Mouse (Mus musculus) splenic B cell, adult 2 months (primary cell): ENCODE measurements around the gene Tdrd1.
"Not testable (repeated sequence)": the region's sequence is repeated elsewhere in the genome, so short reads cannot be mapped to it uniquely, and the experiment has no call there.

Experiments
- DNase-seq: peaks from one replicate; pipeline ENCODE4 v3.0.0-alpha.2; 2011; ENCODE audit warnings: low read depth, low spot score
- H3K27me3 ChIP-seq: 2 replicates; pipeline ENCODE4 v1.6.1; 2012; ENCODE audit warnings: mild to moderate bottlenecking, low read length, moderate library complexity, mixed read lengths; ENCODE audit not compliant: control insufficient read depth, poor library complexity, insufficient read depth, severe bottlenecking
- H3K36me3 ChIP-seq: 2 replicates; pipeline ENCODE4 v1.6.1; 2012; ENCODE audit warnings: mild to moderate bottlenecking, low read length, moderate library complexity, mixed read lengths; ENCODE audit not compliant: control insufficient read depth, poor library complexity, insufficient read depth, severe bottlenecking

Tdrd1 gene

DNA sequence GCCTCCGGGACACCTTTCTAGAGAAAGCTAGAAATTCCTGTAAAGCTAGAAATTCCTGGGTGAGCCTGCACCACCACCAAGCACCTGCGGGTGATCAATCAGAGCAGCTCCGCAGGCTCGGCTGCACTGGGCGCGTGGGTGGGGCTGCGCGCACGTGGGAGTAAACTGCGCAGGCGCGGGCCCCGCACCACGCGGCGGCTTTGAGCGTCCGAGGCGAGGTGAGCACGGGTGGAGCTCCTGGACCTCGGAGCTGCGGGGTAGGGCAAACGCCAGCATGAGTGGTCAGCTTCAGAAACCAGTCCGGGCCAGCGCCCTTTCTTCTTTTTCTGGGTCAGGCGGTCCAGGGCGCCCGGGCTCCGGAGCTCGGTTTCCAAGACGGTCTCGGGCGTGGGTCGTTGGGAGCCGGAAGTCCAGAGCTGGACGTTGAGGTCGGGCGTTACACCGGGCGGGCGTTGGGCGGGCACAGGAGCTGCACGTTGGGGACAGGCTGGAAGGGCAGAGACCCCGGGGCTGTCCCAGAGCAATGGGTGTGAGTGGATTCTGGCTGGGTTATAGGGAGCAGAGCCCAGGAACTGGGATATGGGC, at the start of gene Tdrd1:
Tdrd1 (plus strand) TSS at position 163 of the 585 bp plus-strand sequence.
- Histone ChIP-seq H3K36me3 (no peaks in the 10 kb centered on the region), H3K27me3 (no peaks in the 10 kb centered on the region)
- peak; percentile 17 for DNase-seq

DNA sequence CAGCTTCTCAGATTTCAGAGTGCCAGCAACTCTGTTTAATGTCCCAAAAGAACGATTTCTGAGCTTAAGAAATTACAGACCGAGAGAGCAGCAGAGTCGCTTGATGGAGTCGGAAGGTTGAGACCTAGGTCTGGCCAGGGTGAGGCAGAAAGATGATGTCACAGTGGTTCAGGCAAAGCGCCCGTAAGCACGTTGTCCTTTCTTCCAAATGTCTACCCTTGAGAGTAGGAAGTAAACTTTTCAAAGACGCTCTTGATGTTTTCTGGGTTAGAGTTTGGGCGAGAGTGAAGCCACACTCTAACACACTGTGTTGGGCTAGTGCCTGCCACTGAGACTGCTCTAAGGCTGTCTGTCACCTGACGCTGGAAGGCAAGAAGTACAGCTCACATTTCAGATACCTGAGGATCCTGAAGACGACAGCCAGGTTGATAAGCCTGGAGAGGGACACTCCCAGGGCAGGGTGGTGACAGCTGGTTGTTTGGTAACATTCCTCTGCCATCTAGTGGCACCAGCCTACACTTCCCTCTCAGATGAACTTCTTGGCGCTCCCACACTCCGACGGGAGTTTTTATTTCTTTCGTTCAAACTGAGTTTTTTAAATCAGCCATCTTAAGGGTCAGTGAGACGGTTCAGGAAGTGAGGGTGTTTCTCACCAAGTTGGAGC, 49.2 kb upstream of the Tdrd1 start:
- no peaks in the 10 kb centered on the region for H3K27me3 ChIP-seq
- DNase-seq, result peak; percentile 72
- H3K36me3 ChIP-seq, result no peaks in the 10 kb centered on the region

DNA sequence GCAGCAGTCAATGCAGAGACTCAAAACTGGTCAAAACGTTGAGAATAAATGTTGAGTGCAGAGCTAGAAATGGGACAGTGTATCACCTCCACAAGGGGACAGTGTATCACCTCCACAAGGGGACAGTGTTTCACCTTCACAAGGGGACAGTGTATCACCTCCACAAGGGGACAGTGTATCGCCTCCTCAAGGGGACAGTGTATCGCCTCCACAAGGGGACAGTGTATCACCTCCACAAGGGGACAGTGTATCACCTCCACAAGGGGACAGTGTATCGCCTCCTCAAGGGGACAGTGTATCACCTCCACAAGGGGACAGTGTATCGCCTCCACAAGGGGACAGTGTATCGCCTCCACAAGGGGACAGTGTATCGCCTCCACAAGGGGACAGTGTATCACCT, 47.5 kb upstream of the Tdrd1 start:
- not testable (repeated sequence) for H3K36me3 ChIP-seq, DNase-seq

DNA sequence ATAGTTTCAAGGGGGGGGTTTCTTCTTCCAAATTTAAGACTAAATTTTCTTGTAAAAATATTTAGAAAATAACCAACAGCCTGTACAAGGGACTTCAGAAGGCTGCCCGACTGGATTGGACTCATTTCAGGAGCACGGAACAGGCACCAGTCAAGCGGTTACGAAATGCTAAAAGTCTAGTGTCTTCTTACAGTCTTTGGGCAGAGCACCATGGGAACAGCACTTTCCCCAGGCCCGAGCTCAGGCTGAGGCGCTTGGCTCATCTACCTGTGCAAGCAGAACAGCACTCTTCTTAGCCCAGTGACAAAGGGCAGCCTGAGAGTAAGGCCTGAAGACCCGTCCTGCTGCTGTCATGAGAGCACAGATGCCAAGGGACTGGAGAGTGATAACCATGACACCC, 38.1 kb upstream of the Tdrd1 start:
- Histone ChIP-seq H3K27me3 (no peaks in the 10 kb centered on the region), H3K36me3 (peaks cover 4% of the 10 kb centered on the region)
- no peak for DNase-seq

More for the DNA sequence above, 47.5 kb upstream of the Tdrd1 start:
- H3K27me3 ChIP-seq, result not testable (repeated sequence)

DNA sequence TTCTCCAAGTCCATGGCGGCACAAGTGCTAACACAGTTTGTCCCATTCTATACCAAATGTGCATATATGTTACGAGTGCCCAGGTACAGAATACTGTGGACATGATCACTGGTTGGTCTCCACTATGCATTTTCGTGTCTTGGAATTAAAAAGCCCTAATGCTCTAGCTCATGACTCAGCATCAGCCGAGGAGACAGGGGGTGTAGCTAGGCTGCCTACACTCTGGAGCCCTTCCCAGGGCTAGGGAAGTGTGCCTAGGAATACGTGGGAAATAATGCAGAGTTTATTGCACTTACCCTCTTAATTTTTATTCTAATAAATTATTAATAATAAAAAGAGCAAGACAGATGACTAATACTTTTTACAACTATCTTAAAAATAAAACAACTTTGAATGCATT, 37.1 kb upstream of the Tdrd1 start:
- Histone ChIP-seq H3K27me3 (no peaks in the 10 kb centered on the region), H3K36me3 (peaks cover 4% of the 10 kb centered on the region)
- no peak for DNase-seq

DNA sequence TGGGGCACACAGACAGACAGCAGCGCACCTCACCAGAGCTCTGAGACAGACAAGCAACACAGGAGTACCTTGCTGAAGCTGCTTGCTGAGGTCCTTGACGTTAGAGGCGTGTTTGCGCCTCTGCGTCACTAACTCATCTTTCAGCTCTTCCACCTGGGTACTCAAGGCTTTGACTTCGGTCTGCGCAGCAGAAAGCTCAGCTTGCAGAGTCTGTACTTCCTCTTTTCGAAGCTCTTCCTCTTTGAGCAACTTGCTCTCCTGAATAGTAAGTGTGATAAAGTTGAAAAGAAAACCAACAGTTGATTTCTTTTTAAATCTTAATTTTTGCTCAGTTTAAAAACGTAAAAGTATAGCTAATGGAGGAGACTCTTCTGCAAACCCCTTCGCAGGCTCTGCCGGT, 28.6 kb upstream of the Tdrd1 start:
- H3K27me3 ChIP-seq, result no peaks in the 10 kb centered on the region
- H3K36me3 ChIP-seq, result peaks cover 17% of the 10 kb centered on the region
- peak; percentile 79 for DNase-seq

DNA sequence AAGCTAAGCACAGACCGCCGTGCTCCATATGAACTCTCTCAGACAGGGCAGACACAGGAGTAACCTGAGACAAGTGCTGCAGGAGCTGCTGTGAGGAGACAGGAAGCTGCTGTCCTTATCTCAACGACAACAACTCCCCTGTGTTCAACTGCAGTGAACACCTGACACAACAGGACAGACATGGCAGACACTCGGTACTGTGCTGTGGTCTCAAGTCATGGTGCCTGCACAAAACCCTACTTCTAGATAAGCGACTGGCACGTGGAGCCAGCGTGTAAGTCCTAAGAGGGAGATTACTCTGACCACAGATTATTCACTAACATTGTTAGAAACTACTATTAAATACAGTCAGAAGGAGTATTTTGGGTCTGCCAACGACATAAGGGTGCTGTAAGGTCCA, 25.8 kb upstream of the Tdrd1 start:
- no peak for DNase-seq

DNA sequence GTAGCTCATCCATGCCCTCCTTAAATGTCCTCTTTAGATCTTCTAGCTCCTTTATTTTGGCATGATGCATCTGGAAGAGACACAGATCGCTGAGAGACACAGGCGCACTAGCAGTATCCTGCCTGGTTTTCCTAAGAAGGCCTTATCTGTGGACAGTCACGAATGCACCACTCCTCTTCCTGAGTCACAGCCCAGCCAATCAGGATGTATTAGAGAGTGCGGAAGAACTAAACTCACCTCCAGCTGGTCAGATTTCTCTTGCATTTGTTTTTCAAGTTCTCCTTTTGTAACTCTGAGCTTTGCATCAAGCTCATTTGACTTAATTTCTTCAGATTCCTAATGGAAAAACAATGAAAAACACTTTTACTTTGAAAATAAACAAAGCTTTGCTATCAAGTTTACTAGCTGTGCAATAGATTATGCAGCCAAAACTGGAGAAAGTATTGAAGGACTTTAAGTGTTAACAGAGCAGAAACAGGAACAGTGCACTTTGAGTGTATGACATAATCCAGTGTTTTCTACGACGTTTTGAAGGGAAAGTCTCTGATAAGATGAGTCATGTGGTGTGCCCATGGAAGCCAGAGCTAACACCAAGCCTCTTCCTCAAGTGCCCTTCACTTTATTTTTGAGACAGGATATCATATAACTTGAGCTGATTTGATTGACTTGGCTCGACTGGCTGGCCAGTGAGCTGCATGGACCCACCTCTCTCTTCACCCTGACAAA, 24.9 kb upstream of the Tdrd1 start:
- DNase-seq, result no peak
- Histone ChIP-seq H3K36me3 (peaks cover 9% of the 10 kb centered on the region), H3K27me3 (no peaks in the 10 kb centered on the region)

More for the DNA sequence above, 25.8 kb upstream of the Tdrd1 start:
- no peaks in the 10 kb centered on the region for H3K27me3 ChIP-seq
- H3K36me3 ChIP-seq, result peaks cover 10% of the 10 kb centered on the region

DNA sequence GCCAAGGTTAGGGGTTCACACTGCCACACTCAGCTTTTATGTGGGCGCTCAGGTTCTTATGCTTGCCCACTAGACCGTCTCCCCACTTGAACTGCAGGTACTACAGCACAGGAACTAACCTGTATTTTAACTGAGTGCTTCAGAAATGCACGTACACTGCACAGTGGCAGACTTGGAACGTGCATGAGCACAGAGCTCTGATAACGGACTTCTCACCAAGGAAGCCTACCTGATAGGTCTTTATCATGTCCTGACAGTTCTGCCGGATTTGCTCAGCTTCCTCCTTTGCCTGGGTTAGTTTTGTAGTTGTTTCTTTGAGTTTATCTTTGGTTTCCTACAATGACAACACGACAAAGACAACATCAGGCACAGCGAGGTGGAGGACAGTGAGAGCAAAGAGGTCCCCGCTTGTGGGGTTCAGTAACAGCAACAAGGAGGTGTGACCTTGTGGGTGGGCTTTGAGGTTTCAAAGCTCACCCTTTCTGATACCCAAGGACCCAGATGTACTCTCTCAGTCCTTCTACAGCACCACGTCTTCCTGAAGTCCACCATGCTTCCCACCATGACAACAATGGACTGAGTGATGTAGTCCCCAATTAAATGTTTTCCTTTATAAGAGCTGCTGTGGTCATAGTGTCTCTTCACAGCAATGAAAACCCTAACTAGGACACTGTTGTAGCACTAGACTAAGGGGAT, 24.2 kb upstream of the Tdrd1 start:
- DNase-seq, result no peak
- Histone ChIP-seq H3K27me3 (no peaks in the 10 kb centered on the region), H3K36me3 (peaks cover 5% of the 10 kb centered on the region)

DNA sequence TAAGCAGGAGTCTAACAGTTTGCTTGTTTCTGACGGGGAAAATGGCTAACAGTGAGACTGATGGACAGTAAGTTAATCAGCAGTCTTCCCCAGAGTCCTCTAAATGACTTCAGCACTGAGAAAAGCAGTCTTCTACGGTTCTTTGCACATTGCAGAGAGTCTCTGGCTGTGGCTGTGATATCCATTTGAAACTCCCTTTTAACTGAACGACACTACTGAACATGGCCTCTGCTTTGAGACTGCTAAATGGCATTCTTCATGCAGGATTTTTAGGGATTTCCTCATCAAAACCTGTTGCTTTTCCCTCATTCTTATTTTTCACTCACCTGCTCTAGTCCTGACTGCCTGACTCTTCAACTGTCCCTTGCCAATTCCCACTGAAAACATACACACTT, 23.7 kb upstream of the Tdrd1 start:
- Histone ChIP-seq H3K27me3 (no peaks in the 10 kb centered on the region), H3K36me3 (peaks cover 5% of the 10 kb centered on the region)
- no peak for DNase-seq

DNA sequence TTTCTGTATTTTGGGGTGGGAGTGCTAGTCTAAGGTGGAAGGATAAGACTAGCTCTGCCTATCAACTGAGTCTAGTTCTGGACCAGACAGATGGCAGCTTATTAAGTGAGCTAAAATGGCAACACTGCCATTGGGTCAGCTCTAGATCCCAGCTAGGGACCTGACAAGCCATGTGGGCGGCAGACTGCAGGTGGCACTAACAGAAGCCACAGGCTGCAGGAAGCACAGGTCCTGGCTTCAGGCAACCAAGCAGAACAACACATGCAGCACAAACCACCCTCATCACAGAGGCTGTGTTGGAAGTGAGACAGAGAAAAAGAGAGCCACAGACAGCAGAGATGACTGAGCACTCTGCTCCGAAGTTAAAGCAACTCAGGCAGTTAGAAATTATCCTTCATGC, 20.6 kb upstream of the Tdrd1 start:
- peak; percentile 61 for DNase-seq
- Histone ChIP-seq H3K36me3 (peaks cover 6% of the 10 kb centered on the region), H3K27me3 (no peaks in the 10 kb centered on the region)

DNA sequence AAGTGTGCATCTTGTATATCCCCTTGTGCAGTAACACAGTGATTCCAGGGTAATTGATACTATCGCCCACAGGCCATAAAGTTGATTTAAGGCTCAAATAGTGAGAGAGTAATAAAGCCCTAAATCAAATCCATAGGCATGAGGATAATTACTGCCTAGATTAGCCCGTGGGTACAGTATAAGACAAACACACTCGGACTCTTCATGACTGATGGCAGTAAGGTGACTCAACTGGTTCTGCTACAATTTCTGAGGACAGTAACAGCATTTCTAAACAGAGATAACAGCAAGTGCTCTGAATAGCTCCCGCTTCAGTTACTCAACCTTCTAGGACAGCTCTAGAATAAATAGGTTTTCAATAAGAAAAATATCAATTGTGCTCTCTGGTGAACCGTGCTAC, 18.9 kb upstream of the Tdrd1 start:
- peaks cover 2% of the 10 kb centered on the region for H3K36me3 ChIP-seq
- DNase-seq, result no peak
- no peaks in the 10 kb centered on the region for H3K27me3 ChIP-seq

DNA sequence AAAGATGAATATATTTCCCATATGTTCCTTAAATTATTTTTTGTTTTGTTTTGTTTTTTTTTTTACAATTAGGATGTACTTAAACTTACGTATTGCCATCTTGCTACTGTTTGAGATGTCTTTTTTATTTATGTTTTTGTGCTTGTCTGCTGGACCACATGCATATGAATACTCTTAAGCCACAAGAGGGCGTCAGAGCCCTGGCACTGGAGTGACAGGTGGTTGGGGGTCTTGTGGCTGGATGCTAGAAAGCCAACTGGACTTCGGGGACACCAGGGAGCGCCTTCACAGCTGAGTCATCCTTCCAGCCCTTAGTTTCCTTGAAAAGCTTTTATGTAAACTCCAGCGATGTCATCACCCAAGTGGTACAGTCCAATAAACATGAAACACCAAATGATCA, 17.2 kb upstream of the Tdrd1 start:
- peak; percentile 16 for DNase-seq
- H3K36me3 ChIP-seq, result peaks cover 2% of the 10 kb centered on the region

DNA sequence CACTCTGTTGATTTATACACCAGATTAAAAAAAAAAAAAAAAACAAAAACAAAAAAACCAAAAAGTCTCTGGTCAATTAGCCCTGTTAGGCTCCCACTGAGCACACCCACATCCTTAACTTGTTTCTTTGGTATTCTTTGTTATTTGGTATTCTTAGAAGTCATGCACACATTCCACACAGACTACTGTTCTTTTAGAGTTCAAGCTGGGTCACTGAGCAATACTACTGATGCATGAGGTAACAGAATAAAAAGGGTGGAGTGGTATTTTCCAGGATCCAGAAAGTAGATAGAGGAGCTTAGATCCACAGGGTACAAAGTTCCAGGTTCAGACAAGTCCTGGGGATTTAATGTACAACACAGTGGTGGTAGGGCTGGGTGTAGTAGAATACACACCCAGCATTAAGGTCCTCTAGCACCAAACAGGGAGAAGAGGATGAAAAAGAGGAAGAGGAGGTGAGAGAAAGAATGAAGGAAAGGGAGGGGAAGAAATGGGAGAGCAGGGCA, 15.3 kb upstream of the Tdrd1 start:
- DNase-seq, result no peak
- peaks cover 2% of the 10 kb centered on the region; the same call in 1 of the 2 replicates for H3K36me3 ChIP-seq
- H3K27me3 ChIP-seq, result no peaks in the 10 kb centered on the region

More for the DNA sequence above, 17.2 kb upstream of the Tdrd1 start:
- H3K27me3 ChIP-seq, result no peaks in the 10 kb centered on the region

DNA sequence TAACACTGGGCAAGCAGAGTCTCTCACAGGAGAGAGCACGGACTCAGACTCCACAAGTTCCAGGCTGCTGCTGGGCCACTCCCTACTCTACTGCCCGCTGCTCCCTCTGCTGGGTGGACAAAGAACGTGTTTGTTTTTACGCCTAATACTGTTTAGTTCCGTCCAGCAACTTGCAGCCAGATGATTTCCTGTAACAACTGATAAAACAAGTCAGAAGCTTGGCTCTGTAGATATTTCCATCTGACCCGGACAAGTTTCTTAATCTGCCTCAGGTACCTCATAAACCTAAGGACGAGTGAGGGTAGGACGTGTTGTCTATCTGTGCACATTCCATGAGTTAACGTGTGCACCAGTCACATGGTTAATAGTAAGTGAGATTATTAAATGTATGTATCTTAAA, 14.4 kb upstream of the Tdrd1 start:
- peaks cover 2% of the 10 kb centered on the region; the same call in 1 of the 2 replicates for H3K36me3 ChIP-seq
- DNase-seq, result peak; percentile 54
- no peaks in the 10 kb centered on the region for H3K27me3 ChIP-seq
